Mouse (Mus musculus) gastrocnemius, postnatal 14 days (tissue): ENCODE measurements around the gene 9130008F23Rik. TPM values are rescaled to one million over a fixed set of nuclear protein-coding genes. Genes with fewer than 3 reads are reported as not detected.

Experiments used
- DNase-seq: peaks from one replicate; pipeline ENCODE4 v3.0.0; 2021; ENCODE audit warnings: mixed read lengths
- intact Hi-C: fragments of 180-260 bp; cut with DNase I; formaldehyde crosslinking; loops from one replicate; pipeline ENCODE4 v1.15.1; 2025; ENCODE audit warnings: low total_unique reads
- total RNA-seq, 2 experiments: library from RNA; stranded (reverse); gene quantifications; 2 replicates each; pipeline ENCODE4 v1.2.3; 2021

The 9130008F23Rik gene
- total RNA-seq, 2 experiments from 2014 or later, result 0.08 to 0.31 TPM

DNA sequence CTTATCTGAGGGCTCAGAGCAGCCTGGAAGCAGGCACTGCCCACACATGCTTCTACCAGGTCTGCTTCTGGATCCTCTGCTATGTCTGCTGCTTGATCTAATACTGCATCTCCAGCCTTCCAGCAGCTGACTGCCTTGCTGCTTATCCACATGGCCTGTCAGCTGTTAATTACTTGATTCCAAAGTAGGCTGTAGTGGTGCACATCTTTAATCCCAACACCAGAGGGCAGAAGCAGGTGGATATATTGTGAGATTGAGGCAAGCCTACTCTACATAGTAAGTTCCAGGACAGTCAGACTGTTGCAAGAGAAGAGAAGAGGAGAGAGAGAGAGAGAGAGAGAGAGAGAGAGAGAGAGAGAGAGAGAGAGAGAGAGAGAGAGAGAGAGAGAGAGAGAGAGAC is 43.1 kb downstream of the 9130008F23Rik start:
- intact Hi-C loops, result loop anchor here (5.0 kb wide), 1 partner anchor 60 kb away; no protein-coding TSS in a partner anchor
- DNase-seq, result no peak

DNA sequence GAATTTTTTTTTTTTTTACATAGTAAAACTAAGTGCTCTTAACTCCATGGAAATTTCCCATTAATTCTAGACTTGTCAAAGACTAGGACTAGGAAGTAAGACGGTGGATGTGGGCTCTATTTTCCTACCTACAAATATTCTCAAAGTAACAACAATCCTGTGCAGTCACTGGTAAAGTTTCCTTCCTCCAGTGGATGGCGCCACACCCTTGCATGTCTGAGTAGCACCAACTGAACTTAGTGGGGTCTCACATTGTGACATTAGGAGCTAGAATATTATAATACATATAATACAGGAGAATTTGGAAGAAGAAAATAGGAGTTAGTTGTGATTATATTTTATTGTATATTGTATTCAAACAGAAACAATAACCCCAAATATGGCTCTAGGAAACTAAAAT is 48.5 kb downstream of the 9130008F23Rik start:
- DNase-seq, result no peak
- intact Hi-C loops, result no loop called here

Other genes starting within 250 kb of the 9130008F23Rik start
- gene Esp3, start 248.5 kb downstream of the 9130008F23Rik start, total RNA-seq, result not detected
- not detected for gene Esp1, start 153.4 kb downstream of the 9130008F23Rik start, total RNA-seq
- gene Crisp2, start 73.6 kb downstream of the 9130008F23Rik start, total RNA-seq, result not detected
- gene Rhag, start 69.4 kb downstream of the 9130008F23Rik start, total RNA-seq, result not detected
- not detected for gene Glyatl3, start 33.8 kb upstream of the 9130008F23Rik start, total RNA-seq
- 10 to 100 TPM; 51.1 to 54.8 TPM for gene Mut, start 54.1 kb upstream of the 9130008F23Rik start, total RNA-seq
- 1 to 10 TPM; 4.5 to 4.7 TPM for gene Cenpq, start 54.5 kb upstream of the 9130008F23Rik start, total RNA-seq